Mouse (Mus musculus) Patski (cell line): ENCODE measurements around the gene Tcf7. TPM values are rescaled to one million over a fixed set of nuclear protein-coding genes. Genes with fewer than 3 reads are reported as not detected.

Experiments
- ATAC-seq: fragments of 100-300 bp; one replicate; pipeline ENCODE4 v1.8.0; 2021
- CTCF ChIA-PET: fragments of 350-600 bp; sonication (Branson Sonifier 250); formaldehyde crosslinking; loops from one replicate; lab custom pipeline; 2022; ENCODE audit warnings: inconsistent platforms; lab: Charles Lee
- POLR2A ChIA-PET: fragments of 350-600 bp; sonication (Branson Sonifier 250); formaldehyde crosslinking; loops from one replicate; lab custom pipeline; 2022; ENCODE audit warnings: antibody characterized with exemption, inconsistent platforms; lab: Charles Lee
- DNase-seq: peaks from one replicate; pipeline ENCODE4 v3.0.0-alpha.2; 2011; ENCODE audit warnings: low read depth, low spot score
- H3K27me3 ChIP-seq: fragments of 371-371 bp; one replicate; pipeline ENCODE4 v1.5.1; 2021
- CTCF ChIP-seq: fragments of 100-300 bp; IDR thresholded peaks from one replicate; pipeline ENCODE4 v1.5.1; 2021
- in situ Hi-C: fragments of 300-500 bp; cut with MboI; formaldehyde crosslinking; loops from 3 replicates; pipeline ENCODE4 v1.11.1; 2018; ENCODE audit warnings: low pct_unique_long_range_greater_than_20kb, mixed read lengths
- polyA plus RNA-seq: library from polyadenylated mRNA; unstranded; gene quantifications from one replicate; pipeline ENCODE4 v1.2.3, GENCODE M21; 2021

Gene Tcf7
- polyA plus RNA-seq, 1 experiment from 2014 or later: 5.4 TPM

GRCm38 (mm10) chr11:52277433-52278150 is 5.2 kb downstream of the Tcf7 start:
- CTCF ChIA-PET: interaction anchor here (1.2 kb wide), 1 partner anchor 15 kb away, joined by 3 read pairs; no protein-coding TSS in a partner anchor
- POLR2A ChIA-PET: interaction anchor here (0.6 kb wide), 1 partner anchor 55 kb away, joined by 3 read pairs; no protein-coding TSS in a partner anchor
- TF ChIP-seq CTCF: no peak
- in situ Hi-C loops: no loop called here
- DNase-seq (no peak), ATAC-seq (no peak)
- peaks cover 3% of the 10 kb centered on the region for H3K27me3 ChIP-seq

- ChIA-PET POLR2A (no interaction called here), CTCF (no interaction called here)
Observed at GRCm38 (mm10) chr11:52276961-52277391, 5.8 kb downstream of the Tcf7 start.

GRCm38 (mm10) chr11:52275774-52276555 is 6.8 kb downstream of the Tcf7 start:
- in situ Hi-C loops: no loop called here
- no peaks in the 10 kb centered on the region for H3K27me3 ChIP-seq
- no peak for TF ChIP-seq CTCF
- no peak for DNase-seq
- ATAC-seq: no peak
- ChIA-PET CTCF (no interaction called here), POLR2A (no interaction called here)

More at GRCm38 (mm10) chr11:52276961-52277391, 5.8 kb downstream of the Tcf7 start:
- ATAC-seq (no peak), DNase-seq (no peak)
- in situ Hi-C loops: no loop called here
- H3K27me3 ChIP-seq: peaks cover 2% of the 10 kb centered on the region
- no peak for TF ChIP-seq CTCF

- ChIA-PET POLR2A (no interaction called here), CTCF (no interaction called here)
- no peak for TF ChIP-seq CTCF
- in situ Hi-C loops: no loop called here
- H3K27me3 ChIP-seq: no peaks in the 10 kb centered on the region
- DNase-seq (no peak), ATAC-seq (no peak)
Observed at GRCm38 (mm10) chr11:52275366-52275765, 7.4 kb downstream of the Tcf7 start.

GRCm38 (mm10) chr11:52274456-52275112 is 8.2 kb downstream of the Tcf7 start:
- ATAC-seq (no peak), DNase-seq (no peak)
- no peaks in the 10 kb centered on the region for H3K27me3 ChIP-seq
- in situ Hi-C loops: no loop called here
- POLR2A ChIA-PET: no interaction called here
- TF ChIP-seq CTCF: no peak
- CTCF ChIA-PET: no interaction called here

- no peak for DNase-seq
- no peak for TF ChIP-seq CTCF
- no peak for ATAC-seq
- CTCF ChIA-PET: no interaction called here
- POLR2A ChIA-PET: no interaction called here
- in situ Hi-C loops: no loop called here
- H3K27me3 ChIP-seq: no peaks in the 10 kb centered on the region
Observed at GRCm38 (mm10) chr11:52273942-52274330, 8.9 kb downstream of the Tcf7 start.

GRCm38 (mm10) chr11:52273183-52273941 is 9.5 kb downstream of the Tcf7 start:
- no peak for TF ChIP-seq CTCF
- ChIA-PET POLR2A (no interaction called here), CTCF (no interaction called here)
- DNase-seq (no peak), ATAC-seq (no peak)
- in situ Hi-C loops: no loop called here
- no peaks in the 10 kb centered on the region for H3K27me3 ChIP-seq

- ChIA-PET CTCF (interaction anchor here (1.7 kb wide), 1 partner anchor 12 kb away, joined by 4 read pairs; no protein-coding TSS in a partner anchor), POLR2A (no interaction called here)
- ATAC-seq (no peak), DNase-seq (no peak)
- H3K27me3 ChIP-seq: no peaks in the 10 kb centered on the region
- in situ Hi-C loops: no loop called here
- no peak for TF ChIP-seq CTCF
Observed at GRCm38 (mm10) chr11:52272619-52273018, 10.2 kb downstream of the Tcf7 start.

- ChIA-PET CTCF (interaction anchor here (1.7 kb wide), 1 partner anchor 11 kb away, joined by 4 read pairs; no protein-coding TSS in a partner anchor), POLR2A (no interaction called here)
- DNase-seq (no peak), ATAC-seq (no peak)
- no peak for TF ChIP-seq CTCF
- no peaks in the 10 kb centered on the region for H3K27me3 ChIP-seq
- in situ Hi-C loops: no loop called here
Observed at GRCm38 (mm10) chr11:52271765-52272495, 10.9 kb downstream of the Tcf7 start.
